Mouse (Mus musculus): ENCODE data around the gene Espn. TPM values are rescaled to one million over a fixed set of nuclear protein-coding genes. Genes with fewer than 3 reads are reported as not detected.

The Espn gene
- total RNA-seq, 1 experiment, result 5.6 TPM

DNA sequence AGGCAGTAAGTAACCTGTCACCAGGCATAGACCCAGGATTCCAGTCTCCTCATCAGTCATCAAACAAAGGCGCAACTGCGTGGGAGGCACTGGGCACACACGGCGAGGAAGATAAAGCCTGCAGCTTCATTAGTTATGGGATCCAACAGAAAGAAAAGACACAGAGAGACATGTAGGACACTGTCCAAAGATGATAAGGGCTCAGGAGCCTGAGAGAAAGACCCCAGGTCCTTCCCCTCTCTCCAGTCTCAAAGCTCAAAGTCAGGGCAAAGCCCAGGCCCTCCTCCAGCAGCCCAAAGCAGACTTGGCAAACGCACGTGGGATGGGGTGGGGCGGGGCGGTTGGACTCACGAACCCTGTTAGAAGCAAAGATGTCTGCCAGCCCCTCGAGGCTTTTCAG lies 6.7 kb downstream of the Espn start:
- Histone ChIP-seq H3K9ac (ENCODE audit: insufficient read depth, low read depth, low read length, poor library complexity, severe bottlenecking) (no peak overlapping the region), H3K4me1 (ENCODE audit: control insufficient read depth in 2 of 2, insufficient read depth in 2 of 2, low read length in 2 of 2, poor library complexity in 1 of 2) (no peaks in the 10 kb centered on the region), H3K9me3 (ENCODE audit: control insufficient read depth, insufficient read depth, low read depth, low read length) (no peaks in the 10 kb centered on the region), H3K36me3 (ENCODE audit: control insufficient read depth, insufficient read depth, low read length, poor library complexity, severe bottlenecking) (no peaks in the 10 kb centered on the region), H3K4me3 (ENCODE audit: insufficient read depth in 1 of 2, low read depth in 1 of 2, low read length in 2 of 2, poor library complexity in 1 of 2, severe bottlenecking in 1 of 2) (no peak overlapping the region), H3K27ac (ENCODE audit: insufficient read depth, low read depth, low read length, poor library complexity, severe bottlenecking) (no peak overlapping the region)
- TF ChIP-seq HCFC1 (IDR thresholded peaks at IDR 0.05; ENCODE audit: borderline replicate concordance, insufficient read depth, low read length), result no peak
- no peak for TF ChIP-seq MAFK (IDR thresholded peaks at IDR 0.05; ENCODE audit: insufficient read depth, low read depth, low read length)
- TF ChIP-seq CHD2 (IDR thresholded peaks at IDR 0.05; ENCODE audit: low read depth, low read length), result no peak
- TF ChIP-seq ZNF384 (IDR thresholded peaks at IDR 0.05; ENCODE audit: low read depth, low read length), result no peak
- TF ChIP-seq ZC3H11A (IDR thresholded peaks at IDR 0.05; ENCODE audit: borderline replicate concordance, low read depth, low read length), result no peak
- DNase-seq (ENCODE audit: low read depth, low spot score), result no peak
- in situ Hi-C loops (cut with MboI; ENCODE audit: low sequenced_read_pairs in 2 of 2, unreplicated experiment in 2 of 2), result no loop called here

DNA sequence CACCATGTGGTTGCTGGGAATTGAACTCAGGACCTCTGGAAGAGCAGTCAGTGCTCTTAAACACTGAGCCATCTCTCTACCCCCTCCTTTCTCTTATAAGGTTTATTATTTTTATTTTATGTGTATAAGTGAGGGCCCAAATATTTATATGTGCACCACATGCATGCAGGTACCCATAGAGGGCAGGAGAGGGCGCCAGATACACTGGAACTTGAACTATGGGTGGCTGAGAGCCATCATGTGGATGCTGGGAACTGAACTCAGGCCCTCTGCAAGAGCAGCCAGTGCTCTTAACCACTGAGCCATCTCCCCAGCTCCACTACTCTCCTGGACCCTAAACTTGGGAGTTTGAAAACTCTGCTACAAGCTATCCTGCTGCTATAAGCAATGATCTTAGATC lies 8.5 kb downstream of the Espn start:
- H3K9me3 ChIP-seq (ENCODE audit: control insufficient read depth, insufficient read depth, low read depth, low read length), result no peaks in the 10 kb centered on the region
- H3K36me3 ChIP-seq (ENCODE audit: control insufficient read depth, insufficient read depth, low read length, poor library complexity, severe bottlenecking), result no peaks in the 10 kb centered on the region
- no peak overlapping the region for H3K27ac ChIP-seq (ENCODE audit: insufficient read depth, low read depth, low read length, poor library complexity, severe bottlenecking)
- no peak for DNase-seq (ENCODE audit: low read depth, low spot score)
- in situ Hi-C loops (cut with MboI; ENCODE audit: low sequenced_read_pairs in 2 of 2, unreplicated experiment in 2 of 2), result no loop called here
- H3K4me1 ChIP-seq (ENCODE audit: control insufficient read depth in 2 of 2, insufficient read depth in 2 of 2, low read length in 2 of 2, poor library complexity in 1 of 2), result peaks cover 0 to 3% of the 10 kb centered on the region in 2 experiments; a peak in 1 of 4 replicates
- no peak for TF ChIP-seq CHD2 (IDR thresholded peaks at IDR 0.05; ENCODE audit: low read depth, low read length)
- no peak for TF ChIP-seq ZNF384 (IDR thresholded peaks at IDR 0.05; ENCODE audit: low read depth, low read length)
- TF ChIP-seq ZC3H11A (IDR thresholded peaks at IDR 0.05; ENCODE audit: borderline replicate concordance, low read depth, low read length), result no peak
- TF ChIP-seq MAFK (IDR thresholded peaks at IDR 0.05; ENCODE audit: insufficient read depth, low read depth, low read length), result no peak
- no peak for TF ChIP-seq HCFC1 (IDR thresholded peaks at IDR 0.05; ENCODE audit: borderline replicate concordance, insufficient read depth, low read length)
- no peak overlapping the region for H3K9ac ChIP-seq (ENCODE audit: insufficient read depth, low read depth, low read length, poor library complexity, severe bottlenecking)
- no peak overlapping the region for H3K4me3 ChIP-seq (ENCODE audit: insufficient read depth in 1 of 2, low read depth in 1 of 2, low read length in 2 of 2, poor library complexity in 1 of 2, severe bottlenecking in 1 of 2)

DNA sequence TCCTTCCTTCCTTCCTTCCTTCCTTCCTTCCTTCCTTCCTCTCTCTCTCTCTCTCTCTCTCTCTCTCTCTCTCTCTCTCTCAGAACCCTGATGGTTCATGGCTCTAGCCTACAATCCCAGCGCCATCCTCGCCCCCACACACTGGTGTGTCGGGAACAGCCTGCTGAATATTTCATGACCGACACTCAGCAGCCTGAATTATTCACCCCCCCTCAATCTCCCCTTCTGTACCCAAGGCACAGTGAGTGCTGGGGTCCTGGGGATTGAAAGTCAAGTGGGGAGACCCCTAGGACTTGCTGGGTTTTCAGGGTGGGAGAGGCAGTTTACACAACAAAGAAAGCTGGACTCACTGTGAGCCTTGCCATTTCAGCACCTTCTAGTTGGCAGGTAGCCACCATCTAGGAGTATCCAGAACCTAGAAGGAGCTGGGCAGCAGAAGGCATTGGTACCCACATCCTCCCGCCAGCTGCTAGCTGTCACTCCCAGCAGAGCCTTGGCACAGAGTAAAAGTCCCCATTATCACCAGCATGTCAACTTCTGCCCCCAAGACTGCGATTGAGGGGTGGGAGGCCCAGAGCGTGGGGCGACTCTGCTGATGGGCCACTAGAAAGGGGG lies 10.5 kb downstream of the Espn start:
- in situ Hi-C loops (cut with MboI; ENCODE audit: low sequenced_read_pairs in 2 of 2, unreplicated experiment in 2 of 2), result no loop called here
- no peak for TF ChIP-seq HCFC1 (IDR thresholded peaks at IDR 0.05; ENCODE audit: borderline replicate concordance, insufficient read depth, low read length)
- DNase-seq (ENCODE audit: low read depth, low spot score), result no peak
- Histone ChIP-seq H3K36me3 (ENCODE audit: control insufficient read depth, insufficient read depth, low read length, poor library complexity, severe bottlenecking) (no peaks in the 10 kb centered on the region), H3K9ac (ENCODE audit: insufficient read depth, low read depth, low read length, poor library complexity, severe bottlenecking) (no peak overlapping the region), H3K9me3 (ENCODE audit: control insufficient read depth, insufficient read depth, low read depth, low read length) (no peaks in the 10 kb centered on the region), H3K4me1 (ENCODE audit: control insufficient read depth in 2 of 2, insufficient read depth in 2 of 2, low read length in 2 of 2, poor library complexity in 1 of 2) (peaks cover 0 to 4% of the 10 kb centered on the region in 2 experiments; a peak in 1 of 4 replicates), H3K4me3 (ENCODE audit: insufficient read depth in 1 of 2, low read depth in 1 of 2, low read length in 2 of 2, poor library complexity in 1 of 2, severe bottlenecking in 1 of 2) (no peak overlapping the region), H3K27ac (ENCODE audit: insufficient read depth, low read depth, low read length, poor library complexity, severe bottlenecking) (no peak overlapping the region)

DNA sequence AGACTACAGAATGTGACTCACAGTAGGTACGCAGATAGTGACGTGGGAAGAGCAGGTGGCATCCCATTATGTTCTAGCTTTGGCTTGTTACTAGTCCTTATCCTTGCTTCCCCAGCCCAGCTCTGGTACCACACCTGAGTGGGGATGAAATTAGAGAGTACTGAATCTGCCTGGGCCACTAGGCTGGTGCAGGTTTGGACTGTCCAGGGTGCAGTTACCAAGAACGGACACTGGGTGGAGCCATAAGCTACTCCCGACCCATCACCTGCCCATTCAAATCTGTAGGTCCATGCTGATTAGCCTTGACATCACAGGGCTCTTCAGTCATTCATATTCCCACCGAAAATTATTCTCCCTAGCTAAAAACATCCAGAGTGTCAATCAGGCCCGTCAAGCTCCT lies 11.7 kb downstream of the Espn start:
- Histone ChIP-seq H3K9ac (ENCODE audit: insufficient read depth, low read depth, low read length, poor library complexity, severe bottlenecking) (no peak overlapping the region), H3K4me1 (ENCODE audit: control insufficient read depth in 2 of 2, insufficient read depth in 2 of 2, low read length in 2 of 2, poor library complexity in 1 of 2) (peaks cover 0 to 10% of the 10 kb centered on the region in 2 experiments; a peak in 1 of 4 replicates), H3K9me3 (ENCODE audit: control insufficient read depth, insufficient read depth, low read depth, low read length) (no peaks in the 10 kb centered on the region), H3K36me3 (ENCODE audit: control insufficient read depth, insufficient read depth, low read length, poor library complexity, severe bottlenecking) (no peaks in the 10 kb centered on the region), H3K4me3 (ENCODE audit: insufficient read depth in 1 of 2, low read depth in 1 of 2, low read length in 2 of 2, poor library complexity in 1 of 2, severe bottlenecking in 1 of 2) (no peak overlapping the region), H3K27ac (ENCODE audit: insufficient read depth, low read depth, low read length, poor library complexity, severe bottlenecking) (no peak overlapping the region)
- no peak for TF ChIP-seq ZNF384 (IDR thresholded peaks at IDR 0.05; ENCODE audit: low read depth, low read length)
- no peak for TF ChIP-seq HCFC1 (IDR thresholded peaks at IDR 0.05; ENCODE audit: borderline replicate concordance, insufficient read depth, low read length)
- no peak for TF ChIP-seq MAFK (IDR thresholded peaks at IDR 0.05; ENCODE audit: insufficient read depth, low read depth, low read length)
- TF ChIP-seq ZC3H11A (IDR thresholded peaks at IDR 0.05; ENCODE audit: borderline replicate concordance, low read depth, low read length), result no peak; the same call in 1 of the 2 replicates
- no peak for TF ChIP-seq CHD2 (IDR thresholded peaks at IDR 0.05; ENCODE audit: low read depth, low read length)
- no peak for DNase-seq (ENCODE audit: low read depth, low spot score)
- in situ Hi-C loops (cut with MboI; ENCODE audit: low sequenced_read_pairs in 2 of 2, unreplicated experiment in 2 of 2), result no loop called here
